Mouse (Mus musculus) left cerebral cortex, adult 9 months (tissue): ENCODE results near the gene Pcsk6.
A peak's percentile ranks its signal among the peaks of the same experiment; 100 is the strongest.
"Not testable (repeated sequence)": the region's sequence is repeated elsewhere in the genome, so short reads cannot be mapped to it uniquely, and the experiment has no call there.

Experiments used
- DNase-seq, 2 experiments: peaks; one replicate each; pipeline ENCODE4 v3.0.0; 2022; ENCODE audit warnings: low spot score in 2 of 2

The Pcsk6 gene

DNA sequence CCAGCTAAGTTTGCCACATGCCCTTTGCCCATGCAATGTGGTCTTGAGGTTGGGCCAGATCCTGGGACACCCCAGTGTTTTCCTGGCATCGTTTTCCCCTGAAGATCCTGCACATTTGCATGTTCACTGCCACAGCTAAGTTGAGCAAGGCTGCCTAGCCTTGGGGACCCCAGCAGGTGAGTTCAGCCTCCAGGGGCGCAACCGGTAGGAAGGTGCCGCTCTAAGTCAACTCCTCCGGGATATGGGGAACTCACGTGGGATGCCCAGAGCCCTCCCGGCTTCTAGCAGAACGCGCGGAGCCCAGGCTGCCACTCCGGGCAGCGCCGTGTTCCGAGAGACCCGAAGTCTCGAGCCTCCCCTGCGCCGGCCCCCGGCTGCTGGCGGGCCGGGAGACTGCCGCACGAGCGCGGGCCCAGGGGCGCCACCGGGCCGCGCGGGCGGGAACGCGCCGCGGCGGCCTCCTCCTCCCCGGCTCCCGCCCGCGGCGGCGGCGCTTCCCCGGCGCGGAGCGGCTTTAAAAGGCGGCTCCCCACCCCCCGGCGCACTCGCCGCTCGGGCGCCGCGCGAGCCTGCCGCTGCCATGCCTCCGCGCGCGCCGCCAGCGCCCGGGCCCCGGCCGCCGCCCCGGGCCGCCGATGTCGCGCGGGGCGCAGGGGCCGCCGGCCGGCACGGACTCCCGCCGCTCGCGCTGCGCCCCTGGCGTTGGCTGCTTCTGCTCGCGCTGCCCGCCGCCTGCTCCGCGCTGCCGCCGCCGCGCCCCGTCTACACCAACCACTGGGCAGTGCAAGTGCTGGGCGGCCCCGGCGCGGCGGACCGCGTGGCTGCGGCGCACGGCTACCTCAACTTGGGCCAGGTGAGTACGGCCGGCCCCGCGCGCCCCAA is at the start of gene Pcsk6:
Pcsk6 (plus strand) TSS at position 144 of the 882 bp plus-strand sequence.
- no peak for DNase-seq

- no peak for DNase-seq
Observed at GRCm38 (mm10) chr7:65813611-65814212, 47.8 kb upstream of the Pcsk6 start.

DNA sequence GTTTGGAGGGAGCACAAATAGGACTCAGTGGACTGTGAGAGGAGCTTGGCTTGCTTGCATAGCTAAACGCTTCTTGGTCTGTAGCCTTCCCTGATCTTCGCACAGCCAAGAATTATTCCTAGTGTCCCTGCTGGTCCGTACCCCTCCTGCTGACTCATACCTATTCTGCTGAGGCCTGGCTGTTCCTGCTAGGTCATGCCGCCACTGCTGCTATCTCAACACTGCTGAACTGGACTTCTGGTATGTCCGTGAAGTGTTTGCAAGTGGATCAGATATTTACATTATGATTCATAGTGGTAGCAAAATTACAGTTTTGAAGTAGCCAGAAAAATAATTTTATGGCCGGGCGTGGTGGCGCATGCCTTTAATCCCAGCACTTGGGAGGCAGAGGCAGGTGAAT is 44.0 kb upstream of the Pcsk6 start:
- no peak for DNase-seq

DNA sequence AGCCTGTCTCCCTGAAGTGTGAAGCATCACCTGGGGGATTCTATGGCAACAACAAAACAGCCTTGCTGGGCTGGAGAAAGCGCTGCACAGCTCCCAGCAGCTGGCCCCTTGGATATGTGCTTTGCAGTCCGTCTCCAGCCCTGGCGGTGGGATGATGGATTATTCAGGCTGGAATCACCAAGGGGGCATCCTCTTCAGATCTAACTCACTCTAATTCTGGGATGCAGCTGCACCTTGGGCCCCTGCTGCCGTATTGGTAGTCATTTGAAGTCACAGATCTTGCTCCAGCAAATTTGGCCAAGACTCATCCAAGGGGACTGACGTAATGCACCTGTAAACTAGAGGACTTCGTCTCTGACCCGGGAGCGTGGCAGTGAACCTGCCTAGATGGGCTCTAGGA is 41.1 kb upstream of the Pcsk6 start:
- DNase-seq = no peak

GRCm38 (mm10) chr7:65821901-65822300 is 39.6 kb upstream of the Pcsk6 start:
- DNase-seq = not testable (repeated sequence)

GRCm38 (mm10) chr7:65822506-65823119 is 38.9 kb upstream of the Pcsk6 start:
- DNase-seq = no peak

DNA sequence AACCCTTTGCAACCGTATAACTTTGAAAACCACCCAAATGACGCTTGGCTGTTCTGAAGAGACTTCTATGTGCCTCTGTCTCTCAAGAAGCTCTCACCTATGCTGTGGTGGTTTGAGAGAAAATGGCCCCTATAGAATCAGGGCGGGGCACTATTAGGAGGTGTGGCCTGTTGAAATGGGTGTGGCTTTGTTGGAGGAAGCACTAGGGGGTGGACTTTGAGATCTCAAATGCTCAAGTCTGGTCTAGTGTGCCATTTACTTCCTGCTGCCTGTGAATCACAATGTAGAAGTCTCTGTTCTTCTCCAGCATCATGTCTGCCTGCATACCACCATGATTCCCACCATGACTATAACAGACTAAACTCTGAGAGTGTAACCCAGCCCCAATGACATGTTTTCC is 21.8 kb upstream of the Pcsk6 start:
- no peak for DNase-seq

GRCm38 (mm10) chr7:65843210-65843609 is 18.3 kb upstream of the Pcsk6 start:
- DNase-seq = no peak

DNA sequence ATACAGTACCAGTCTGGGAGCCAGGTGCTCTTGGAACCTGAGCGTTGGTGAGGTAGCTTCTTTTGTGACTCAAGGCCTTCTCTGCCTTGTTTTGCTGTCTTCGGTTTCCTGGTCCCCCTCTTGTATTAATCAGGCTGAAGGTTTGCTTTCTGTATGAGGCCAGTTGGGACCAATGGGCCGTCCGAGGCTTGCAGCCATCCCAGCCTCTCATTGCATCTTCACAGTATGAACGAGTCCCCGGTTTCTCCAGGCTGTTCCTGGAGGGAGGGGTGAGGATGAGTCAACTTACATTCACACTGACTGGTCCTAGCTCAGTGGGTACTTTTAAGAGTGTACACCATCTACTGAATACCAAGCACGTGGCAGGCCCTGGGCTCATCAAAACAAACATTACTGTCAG is 553 bp upstream of the Pcsk6 start:
- DNase-seq = no peak

DNA sequence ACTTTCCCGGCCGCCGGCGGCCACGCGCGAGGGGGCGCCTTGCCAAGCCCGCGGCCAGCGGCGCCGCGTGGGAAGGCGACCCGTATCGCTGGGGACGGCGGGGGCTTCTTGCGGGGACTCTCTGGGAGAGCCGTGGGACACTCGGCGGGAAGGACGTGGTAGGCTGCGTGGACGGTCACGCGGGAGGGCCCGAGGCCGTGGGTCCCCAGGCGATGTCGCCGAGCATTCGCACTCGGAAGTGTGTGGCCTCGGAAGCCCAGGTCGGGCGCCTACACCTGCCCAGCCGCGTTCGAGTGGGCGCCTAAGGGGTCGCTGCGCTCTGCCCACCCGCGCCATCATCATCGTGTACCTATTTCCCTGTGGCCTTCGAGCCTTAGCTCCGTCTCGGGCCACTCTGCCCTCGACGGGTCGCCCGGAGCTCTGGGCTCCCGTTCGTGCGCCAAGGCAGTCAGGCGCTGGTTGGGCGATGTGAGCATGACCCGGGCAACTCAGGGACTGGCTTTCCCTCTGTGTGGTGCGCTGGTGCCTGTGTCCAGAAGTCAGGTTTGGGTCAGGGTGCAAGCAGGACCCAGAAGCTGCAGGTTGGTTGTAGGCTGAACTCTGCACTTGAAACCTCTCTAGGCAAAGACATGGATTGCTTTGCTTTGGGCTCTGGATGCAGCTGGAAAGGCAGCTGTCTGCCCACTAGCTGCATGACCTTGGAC is 1.1 kb downstream of the Pcsk6 start:
- no peak for DNase-seq

DNA sequence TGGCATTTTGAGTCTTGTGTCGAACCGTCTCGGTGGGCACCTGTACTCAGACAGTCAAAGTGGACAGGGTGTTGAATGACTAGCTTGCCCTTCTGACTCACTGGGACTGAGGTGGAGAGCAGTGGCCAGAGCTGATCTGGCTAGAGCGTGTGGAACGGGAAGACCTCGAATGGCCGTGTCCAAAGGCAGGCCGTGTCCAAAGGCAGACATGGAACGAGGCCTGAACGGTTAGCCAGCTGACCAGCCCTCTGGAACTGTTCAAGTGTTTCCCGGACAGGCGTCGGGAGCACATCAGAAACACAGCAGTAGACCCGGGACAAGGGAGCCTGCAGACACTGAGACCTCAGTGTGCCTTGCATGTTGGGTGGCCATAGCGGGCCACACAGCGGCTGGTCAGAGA is 7.6 kb downstream of the Pcsk6 start:
- no peak for DNase-seq

DNA sequence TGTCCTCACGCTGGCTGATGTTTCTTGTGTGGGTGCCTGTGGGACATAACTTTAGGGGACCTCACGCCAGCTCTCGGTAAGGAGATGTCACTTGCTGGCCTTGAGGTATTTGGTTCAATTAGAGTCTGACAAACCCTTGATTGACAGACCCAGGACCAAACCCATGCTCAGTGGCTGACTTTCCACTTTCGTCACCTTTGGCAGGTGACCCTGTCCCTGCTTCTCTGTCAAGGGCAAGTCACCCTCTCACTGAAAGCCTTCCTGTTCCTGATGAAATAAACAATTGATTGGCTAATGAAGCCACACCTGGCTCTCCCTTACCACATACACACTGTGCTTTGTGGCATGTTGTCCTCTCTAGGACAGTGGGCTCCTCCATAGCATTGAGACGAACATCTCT is 8.3 kb downstream of the Pcsk6 start:
- DNase-seq = no peak

GRCm38 (mm10) chr7:65870227-65870626 is 8.7 kb downstream of the Pcsk6 start:
- DNase-seq = no peak

- peak; percentile 62 to 76 for DNase-seq
Observed at GRCm38 (mm10) chr7:65870928-65871580, 9.5 kb downstream of the Pcsk6 start.

- no peak for DNase-seq
Observed at GRCm38 (mm10) chr7:65871851-65872250, 10.3 kb downstream of the Pcsk6 start.

- no peak for DNase-seq
Observed at GRCm38 (mm10) chr7:65873176-65873845, 11.8 kb downstream of the Pcsk6 start.

DNA sequence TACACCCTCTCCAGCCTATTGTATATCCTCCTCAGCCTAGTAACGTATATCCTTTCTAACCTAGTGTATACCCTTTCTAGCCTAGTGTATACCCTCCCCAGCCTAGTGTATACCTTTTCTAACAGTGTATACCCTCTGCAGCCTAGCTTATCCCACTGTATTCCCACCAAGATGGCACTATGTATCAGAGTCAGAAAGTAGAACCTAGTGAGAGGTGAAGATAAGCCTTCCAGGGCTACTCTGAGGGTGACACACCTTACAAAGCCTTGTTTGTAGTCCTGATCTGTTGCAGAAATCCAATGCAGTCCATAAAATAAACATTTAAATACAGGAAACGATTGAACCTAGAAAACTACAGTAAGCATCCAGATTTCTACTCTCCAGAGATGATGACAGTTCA is 12.4 kb downstream of the Pcsk6 start:
- no peak for DNase-seq

- DNase-seq = no peak
Observed at GRCm38 (mm10) chr7:65876596-65876995, 15.1 kb downstream of the Pcsk6 start.

DNA sequence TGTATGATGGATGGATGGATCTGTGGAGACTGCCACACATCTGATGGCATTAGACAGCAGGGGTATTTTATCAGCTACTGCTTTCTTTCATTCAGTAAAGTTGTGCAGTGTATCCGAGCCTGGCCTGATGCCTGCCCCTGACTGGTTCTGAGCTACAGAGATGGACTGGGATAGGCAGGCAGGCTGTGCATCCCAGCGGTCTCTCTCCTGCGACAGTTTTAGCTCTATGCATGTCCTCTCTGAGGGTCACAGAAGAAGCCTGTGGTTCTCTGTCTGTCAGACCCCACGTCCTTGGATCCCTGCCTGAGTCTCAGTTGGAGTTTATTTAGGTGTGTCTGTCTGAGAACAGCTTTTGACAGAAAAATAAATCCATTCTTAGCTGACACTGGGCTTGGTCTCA is 16.7 kb downstream of the Pcsk6 start:
- DNase-seq = no peak

GRCm38 (mm10) chr7:65879330-65879729 is 17.8 kb downstream of the Pcsk6 start:
- no peak for DNase-seq

- no peak for DNase-seq
Observed at GRCm38 (mm10) chr7:65880666-65881289, 19.2 kb downstream of the Pcsk6 start.
